Mouse (Mus musculus) midbrain, embryonic 11.5 days (tissue): ENCODE measurements around the gene Ache. TPM values are rescaled to one million over a fixed set of nuclear protein-coding genes. Genes with fewer than 3 reads are reported as not detected.
A peak's percentile ranks its signal among the peaks of the same experiment; 100 is the strongest.

Experiments used
- ATAC-seq: fragments of 200-750 bp; cut with Nextera tagmentation; 2 replicates; pipeline ENCODE4 v1.8.0; 2017; ENCODE audit warnings: moderate TSS enrichment, moderate library complexity; ENCODE audit not compliant: low FRiP score
- DNase-seq: peaks from one replicate; pipeline ENCODE4 v3.0.0; 2015; ENCODE audit warnings: low spot score; ENCODE audit errors: missing footprints
- H3K27ac ChIP-seq: fragments of 300-500 bp; sonication (generic); 2 replicates; pipeline ENCODE4 v1.5.1; 2014; ENCODE audit warnings: low read depth, low read length
- H3K27me3 ChIP-seq: fragments of 300-500 bp; sonication (generic); 2 replicates; pipeline ENCODE4 v1.6.1; 2014; ENCODE audit warnings: mild to moderate bottlenecking, low read length, moderate library complexity, mixed read lengths; ENCODE audit not compliant: control insufficient read depth, insufficient read depth
- H3K36me3 ChIP-seq: fragments of 300-500 bp; sonication (generic); 2 replicates; pipeline ENCODE4 v1.6.1; 2014; ENCODE audit warnings: mild to moderate bottlenecking, low read length, moderate library complexity, mixed read lengths; ENCODE audit not compliant: control insufficient read depth, insufficient read depth
- H3K4me1 ChIP-seq: fragments of 300-500 bp; sonication (generic); 2 replicates; pipeline ENCODE4 v1.6.1; 2014; ENCODE audit warnings: low read length; ENCODE audit not compliant: control insufficient read depth, insufficient read depth
- H3K4me2 ChIP-seq: fragments of 300-500 bp; sonication (generic); 2 replicates; pipeline ENCODE4 v1.6.1; 2014; ENCODE audit warnings: mild to moderate bottlenecking, moderate library complexity
- H3K4me3 ChIP-seq: fragments of 300-500 bp; sonication (generic); 2 replicates; pipeline ENCODE4 v1.5.1; 2014; ENCODE audit warnings: low read depth, low read length
- H3K9ac ChIP-seq: fragments of 300-500 bp; sonication (generic); 2 replicates; pipeline ENCODE4 v1.6.1; 2014; ENCODE audit warnings: low read length
- H3K9me3 ChIP-seq: fragments of 300-500 bp; sonication (generic); 2 replicates; pipeline ENCODE4 v1.6.1; 2016; ENCODE audit warnings: low read length; ENCODE audit not compliant: control insufficient read depth
- WGBS: fragments of 180-500 bp; shearing (Covaris S2); extraction: QIAGEN DNeasy Blood & Tissue Kit; methylation state at CpG from one replicate; pipeline ENCODE4 v1.1.7; 2014; 5-methylcytosine and 5-hydroxymethylcytosine counted together
- polyA plus RNA-seq: library from polyadenylated mRNA; unstranded; fragments of >200 nt; fragmentation: Nextera tagmentation; extraction: Ambion mirVana; gene quantifications from 2 replicates; pipeline ENCODE4 v1.2.1, GENCODE M21; 2014

Ache gene
- polyA plus RNA-seq, 1 experiment from 2014 or later, result 3.6 TPM

GRCm38 (mm10) chr5:137294744-137295093, 7.4 kb downstream of the Ache start:
- H3K9ac ChIP-seq, result peak overlapping the region; percentile 81
- DNase-seq, result no peak
- H3K27me3 ChIP-seq, result peaks cover 11% of the 10 kb centered on the region
- H3K4me1 ChIP-seq, result peaks cover 15% of the 10 kb centered on the region
- ATAC-seq, result peak; percentile 67
- H3K4me2 ChIP-seq, result peak overlapping the region; percentile 66
- H3K36me3 ChIP-seq, result peaks cover 33% of the 10 kb centered on the region
- H3K4me3 ChIP-seq, result peak overlapping the region; percentile 39
- H3K27ac ChIP-seq, result peak overlapping the region; percentile 80
- 8% methylated on average over 18 of the region's 18 CpGs for WGBS
- no peaks in the 10 kb centered on the region for H3K9me3 ChIP-seq

GRCm38 (mm10) chr5:137295296-137295695, 8.0 kb downstream of the Ache start:
- Histone ChIP-seq H3K27me3 (peaks cover 5% of the 10 kb centered on the region), H3K27ac (0 out of 2 replicates have a peak overlapping the region, but pooled peaks have one; percentile 80), H3K4me2 (peak overlapping the region; percentile 66), H3K4me1 (peaks cover 15% of the 10 kb centered on the region), H3K4me3 (peak overlapping the region; percentile 39; the same call in 1 of the 2 replicates), H3K36me3 (peaks cover 38% of the 10 kb centered on the region), H3K9me3 (no peaks in the 10 kb centered on the region), H3K9ac (peak overlapping the region; percentile 81)
- ATAC-seq, result no peak
- DNase-seq, result peak; percentile 81
- WGBS, result 80% methylated on average over 9 of the region's 9 CpGs

GRCm38 (mm10) chr5:137295712-137296111, 8.4 kb downstream of the Ache start:
- H3K4me1 ChIP-seq, result peaks cover 15% of the 10 kb centered on the region
- H3K27me3 ChIP-seq, result peaks cover 2% of the 10 kb centered on the region; the same call in 1 of the 2 replicates
- no peak overlapping the region for H3K4me2 ChIP-seq
- DNase-seq (no peak), ATAC-seq (no peak)
- H3K9ac ChIP-seq, result no peak overlapping the region
- H3K4me3 ChIP-seq, result no peak overlapping the region
- H3K36me3 ChIP-seq, result peaks cover 40% of the 10 kb centered on the region
- no peaks in the 10 kb centered on the region for H3K9me3 ChIP-seq
- no peak overlapping the region for H3K27ac ChIP-seq
- WGBS, result 90% methylated on average over 15 of the region's 15 CpGs

GRCm38 (mm10) chr5:137297126-137297525, 9.8 kb downstream of the Ache start:
- peak; percentile 72 for DNase-seq
- Histone ChIP-seq H3K4me2 (no peak overlapping the region), H3K27me3 (no peaks in the 10 kb centered on the region), H3K4me1 (peaks cover 15% of the 10 kb centered on the region), H3K9me3 (no peaks in the 10 kb centered on the region), H3K27ac (no peak overlapping the region), H3K36me3 (peaks cover 51% of the 10 kb centered on the region), H3K4me3 (no peak overlapping the region), H3K9ac (no peak overlapping the region)
- no peak for ATAC-seq
- 88% methylated on average over 14 of the region's 14 CpGs for WGBS

- Histone ChIP-seq H3K9ac (no peak overlapping the region), H3K9me3 (no peaks in the 10 kb centered on the region), H3K4me2 (no peak overlapping the region), H3K4me3 (no peak overlapping the region), H3K4me1 (peaks cover 7% of the 10 kb centered on the region), H3K27ac (no peak overlapping the region), H3K27me3 (no peaks in the 10 kb centered on the region), H3K36me3 (peaks cover 59% of the 10 kb centered on the region)
- DNase-seq (peak; percentile 4), ATAC-seq (no peak)
- WGBS, result 92% methylated on average over 7 of the region's 7 CpGs
Observed at GRCm38 (mm10) chr5:137299240-137299639, 11.9 kb downstream of the Ache start.

GRCm38 (mm10) chr5:137301253-137301652, 13.9 kb downstream of the Ache start:
- DNase-seq (no peak), ATAC-seq (0 out of 2 replicates have a peak, but pooled peaks have one; percentile 46)
- no peak overlapping the region for H3K9ac ChIP-seq
- H3K9me3 ChIP-seq, result no peaks in the 10 kb centered on the region
- 80% methylated on average over 21 of the region's 21 CpGs for WGBS
- H3K4me2 ChIP-seq, result no peak overlapping the region
- no peak overlapping the region for H3K27ac ChIP-seq
- H3K4me3 ChIP-seq, result no peak overlapping the region
- no peaks in the 10 kb centered on the region for H3K27me3 ChIP-seq
- H3K4me1 ChIP-seq, result peaks cover 15% of the 10 kb centered on the region
- H3K36me3 ChIP-seq, result peaks cover 54% of the 10 kb centered on the region

- DNase-seq (peak; percentile 49), ATAC-seq (no peak)
- 86% methylated on average over 4 of the region's 4 CpGs for WGBS
- H3K36me3 ChIP-seq, result peaks cover 34% of the 10 kb centered on the region
- H3K9me3 ChIP-seq, result 0 out of 2 replicates have a peak, but pooled peaks cover under 1% of the 10 kb centered on the region
- H3K4me3 ChIP-seq, result no peak overlapping the region
- no peak overlapping the region for H3K4me2 ChIP-seq
- H3K4me1 ChIP-seq, result peaks cover 21% of the 10 kb centered on the region
- no peak overlapping the region for H3K9ac ChIP-seq
- no peak overlapping the region for H3K27ac ChIP-seq
- H3K27me3 ChIP-seq, result no peaks in the 10 kb centered on the region
Observed at GRCm38 (mm10) chr5:137303609-137304008, 16.3 kb downstream of the Ache start.

GRCm38 (mm10) chr5:137304165-137304564, 16.8 kb downstream of the Ache start:
- 0 out of 2 replicates have a peak, but pooled peaks cover 2% of the 10 kb centered on the region for H3K9me3 ChIP-seq
- peak; percentile 53 for DNase-seq
- peaks cover 34% of the 10 kb centered on the region for H3K36me3 ChIP-seq
- no peak overlapping the region for H3K4me3 ChIP-seq
- WGBS, result 91% methylated on average over 3 of the region's 3 CpGs
- H3K27ac ChIP-seq, result no peak overlapping the region
- ATAC-seq, result no peak
- H3K4me1 ChIP-seq, result peaks cover 21% of the 10 kb centered on the region
- H3K4me2 ChIP-seq, result no peak overlapping the region
- no peak overlapping the region for H3K9ac ChIP-seq
- no peaks in the 10 kb centered on the region for H3K27me3 ChIP-seq

GRCm38 (mm10) chr5:137304816-137305215, 17.5 kb downstream of the Ache start:
- Histone ChIP-seq H3K4me2 (no peak overlapping the region), H3K27me3 (no peaks in the 10 kb centered on the region), H3K9ac (no peak overlapping the region), H3K27ac (no peak overlapping the region), H3K4me3 (no peak overlapping the region), H3K9me3 (0 out of 2 replicates have a peak, but pooled peaks cover 2% of the 10 kb centered on the region), H3K36me3 (peaks cover 38% of the 10 kb centered on the region), H3K4me1 (peaks cover 21% of the 10 kb centered on the region)
- no peak for DNase-seq
- 84% methylated on average over 4 of the region's 4 CpGs for WGBS
- ATAC-seq, result no peak
